Mouse (Mus musculus): Measurements from ENCODE around the gene Dstyk. TPM values are rescaled to one million over a fixed set of nuclear protein-coding genes. Genes with fewer than 3 reads are reported as not detected.

Gene Dstyk
- 1 to 10 TPM; 9.6 to 9.9 TPM for total RNA-seq (2021)
- long read RNA-seq, experiment 1, full-length matches to known transcripts: 9 of 12 reads
- long read RNA-seq, experiment 1, partial matches to known transcripts: 1 of 12 reads
- long read RNA-seq, experiment 1, other reads (novel, unspliced or antisense): 2 of 12 reads
- long read RNA-seq, experiment 2, full-length matches to known transcripts: 3 of 9 reads
- long read RNA-seq, experiment 2, partial matches to known transcripts: 1 of 9 reads
- long read RNA-seq, experiment 2, other reads (novel, unspliced or antisense): 5 of 9 reads

- DNase-seq (ENCODE audit: low spot score): peak; percentile 94
These were observed at the start of gene Dstyk for GRCm38 (mm10) chr1:132417319-132418251. Gene Dstyk, plus strand, starts transcription at chr1:132417555.

- DNase-seq (ENCODE audit: low spot score): peak; percentile 92
These were observed 49.5 kb upstream of the Dstyk start for GRCm38 (mm10) chr1:132367692-132368506.

GRCm38 (mm10) chr1:132370681-132371173 lies 46.6 kb upstream of the Dstyk start:
- DNase-seq (ENCODE audit: low spot score): no peak

GRCm38 (mm10) chr1:132371298-132372081 lies 45.9 kb upstream of the Dstyk start:
- no peak for DNase-seq (ENCODE audit: low spot score)

DNA sequence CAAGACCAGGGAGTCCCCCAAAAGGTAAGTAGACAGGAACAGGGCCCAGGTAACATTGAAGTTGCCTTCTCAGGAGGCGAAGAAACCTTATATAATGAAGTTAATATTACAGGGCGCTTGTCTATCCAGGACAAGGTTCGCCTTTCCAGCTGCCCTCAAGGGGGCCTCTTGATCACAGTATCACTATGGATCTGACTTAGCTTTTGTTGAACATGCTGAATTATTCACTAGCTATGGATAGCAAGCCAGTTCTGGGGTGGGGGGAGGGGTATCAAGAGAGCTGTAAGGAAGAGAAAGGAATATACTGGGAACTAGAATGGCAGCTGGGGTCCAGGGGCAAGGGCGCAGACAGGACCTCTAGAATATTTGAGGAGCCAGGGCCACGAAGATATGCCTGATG lies 45.0 kb upstream of the Dstyk start:
- DNase-seq (ENCODE audit: low spot score): no peak

GRCm38 (mm10) chr1:132372896-132373534 lies 44.3 kb upstream of the Dstyk start:
- no peak for DNase-seq (ENCODE audit: low spot score)

- DNase-seq (ENCODE audit: low spot score): no peak
These were observed 43.0 kb upstream of the Dstyk start for GRCm38 (mm10) chr1:132374140-132374872.

DNA sequence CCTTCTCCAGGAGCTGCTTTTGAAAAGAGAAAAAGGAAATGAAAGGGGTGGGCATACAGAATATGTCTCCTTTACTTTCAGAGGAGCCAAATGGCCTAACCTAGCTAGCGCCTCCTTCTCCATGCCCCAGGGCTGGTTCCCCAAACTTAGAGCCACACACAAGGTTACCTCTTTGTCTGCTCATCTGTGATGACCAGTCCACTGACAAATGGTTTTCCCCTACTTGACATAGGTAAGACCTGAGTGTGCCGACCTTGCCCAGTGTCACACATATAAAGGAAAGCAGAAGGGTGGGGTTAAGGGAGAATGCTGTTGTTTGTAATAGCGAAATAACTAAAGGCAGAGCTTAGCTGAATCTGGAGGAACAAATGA lies 42.5 kb upstream of the Dstyk start:
- no peak for DNase-seq (ENCODE audit: low spot score)

DNA sequence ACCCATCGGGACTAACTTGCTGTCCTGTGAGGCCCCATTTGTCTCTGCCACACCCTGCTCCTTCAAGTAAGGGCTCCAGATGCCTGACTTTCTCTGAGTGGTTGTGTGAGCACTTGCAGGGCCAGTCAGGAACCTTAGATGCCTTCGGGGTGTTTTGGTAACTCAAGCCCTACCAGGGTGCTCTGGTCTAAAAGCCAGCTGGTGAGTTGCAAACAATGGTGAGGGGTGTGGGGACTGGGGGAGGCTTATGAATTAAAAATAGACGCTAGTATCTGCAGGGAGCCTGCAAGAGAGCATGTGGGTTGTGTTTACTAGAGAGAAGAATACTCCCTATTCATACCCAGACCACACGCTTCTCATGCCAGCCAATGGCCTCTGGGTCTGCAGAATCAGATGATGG lies 42.1 kb upstream of the Dstyk start:
- no peak for DNase-seq (ENCODE audit: low spot score)

- no peak for DNase-seq (ENCODE audit: low spot score)
These were observed 40.9 kb upstream of the Dstyk start for GRCm38 (mm10) chr1:132376211-132377054.

DNA sequence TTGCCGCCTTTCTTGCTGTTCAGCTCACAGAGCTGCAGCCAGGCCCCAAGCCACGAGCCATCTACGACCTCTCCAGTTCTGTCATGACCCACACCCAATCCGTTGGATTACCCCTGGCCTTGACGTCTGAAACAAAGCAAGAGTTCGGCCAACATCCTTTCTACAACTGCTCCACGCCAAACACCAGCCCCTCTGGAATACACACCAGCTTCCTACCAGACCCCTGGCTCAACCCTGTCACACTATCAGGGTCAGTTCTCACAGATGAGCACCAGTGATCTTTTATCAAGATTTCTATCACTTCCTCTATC lies 40.3 kb upstream of the Dstyk start:
- no peak for DNase-seq (ENCODE audit: low spot score)

GRCm38 (mm10) chr1:132377811-132378210 lies 39.5 kb upstream of the Dstyk start:
- no peak for DNase-seq (ENCODE audit: low spot score)

GRCm38 (mm10) chr1:132380550-132381100 lies 36.7 kb upstream of the Dstyk start:
- DNase-seq (ENCODE audit: low spot score): no peak

DNA sequence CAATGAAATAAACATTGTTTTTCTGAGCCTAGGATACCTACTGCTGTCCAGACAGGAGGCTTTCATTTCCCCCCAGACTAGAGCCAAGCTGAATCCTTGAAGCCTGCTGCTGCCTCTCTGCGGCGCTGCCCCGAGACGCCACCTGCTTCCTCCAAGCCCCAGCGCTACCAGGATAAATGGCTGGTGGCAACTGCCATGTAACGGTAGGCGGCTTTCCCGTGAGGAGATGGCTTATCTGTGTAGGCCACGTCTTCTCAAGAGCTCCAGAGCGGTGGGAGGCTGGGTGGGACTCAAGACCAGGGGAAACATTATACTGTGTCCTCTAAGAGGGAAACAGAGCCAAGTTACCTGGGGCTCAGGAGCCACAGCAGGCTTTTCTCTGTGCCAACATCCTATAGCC lies 35.4 kb upstream of the Dstyk start:
- no peak for DNase-seq (ENCODE audit: low spot score)

DNA sequence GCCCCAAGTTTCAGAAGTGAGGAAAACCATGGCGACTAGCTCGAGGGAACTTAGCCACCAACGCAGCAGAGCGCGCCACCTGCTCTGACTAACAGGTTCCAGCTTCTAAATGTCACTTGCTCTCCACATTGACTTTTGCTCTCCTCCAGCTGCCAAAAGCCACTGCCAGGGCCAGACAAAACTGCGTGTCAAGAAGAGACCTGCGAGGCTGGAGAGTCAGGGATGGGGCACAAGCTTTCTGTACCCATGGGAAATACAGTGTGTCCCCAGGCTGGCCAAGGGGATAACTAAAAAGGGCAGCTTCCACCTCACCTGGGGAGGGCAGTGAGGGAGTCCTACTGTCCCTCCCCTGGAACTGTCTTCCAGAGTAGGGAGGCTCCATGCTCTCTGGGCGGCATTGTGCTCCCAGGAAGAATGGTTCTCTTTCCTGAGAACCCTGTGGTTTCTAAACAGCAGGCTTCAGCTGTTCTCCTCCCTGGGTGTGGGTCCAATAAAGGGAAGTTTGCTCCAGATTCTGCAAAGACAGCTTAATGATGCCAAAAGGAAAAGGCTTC lies 33.3 kb upstream of the Dstyk start:
- DNase-seq (ENCODE audit: low spot score): peak; percentile 59

- no peak for DNase-seq (ENCODE audit: low spot score)
These were observed 32.1 kb upstream of the Dstyk start for GRCm38 (mm10) chr1:132385266-132385665.

DNA sequence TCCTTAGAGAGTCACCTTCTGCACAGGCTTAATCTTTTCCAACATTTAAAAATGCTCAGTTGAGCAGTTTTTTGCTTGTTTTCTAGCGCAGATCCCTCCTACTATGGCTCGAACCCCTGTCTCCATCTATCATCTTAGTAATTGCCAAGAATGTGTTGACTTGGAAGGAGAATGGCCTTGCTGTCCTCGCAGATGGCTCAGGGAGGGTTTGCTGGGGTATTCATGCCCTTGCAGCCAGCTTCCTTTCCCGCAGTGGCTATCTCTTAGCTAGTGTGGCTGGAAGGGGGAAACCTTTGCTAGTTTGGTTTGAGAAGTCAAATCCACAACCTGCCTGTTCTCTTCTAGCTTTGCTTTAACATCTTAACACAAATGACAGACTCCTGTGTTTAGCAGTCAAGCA lies 31.6 kb upstream of the Dstyk start:
- no peak for DNase-seq (ENCODE audit: low spot score)

GRCm38 (mm10) chr1:132386266-132386665 lies 31.1 kb upstream of the Dstyk start:
- no peak for DNase-seq (ENCODE audit: low spot score)
